Mouse (Mus musculus) thymus, postnatal 25 days (tissue): Measurements from ENCODE around the gene Pex13.
"Not testable (repeated sequence)": the region's sequence is repeated elsewhere in the genome, so short reads cannot be mapped to it uniquely, and the experiment has no call there.

Source experiments
- DNase-seq: peaks from one replicate; pipeline ENCODE4 v3.0.0; 2022

Pex13 gene

DNA sequence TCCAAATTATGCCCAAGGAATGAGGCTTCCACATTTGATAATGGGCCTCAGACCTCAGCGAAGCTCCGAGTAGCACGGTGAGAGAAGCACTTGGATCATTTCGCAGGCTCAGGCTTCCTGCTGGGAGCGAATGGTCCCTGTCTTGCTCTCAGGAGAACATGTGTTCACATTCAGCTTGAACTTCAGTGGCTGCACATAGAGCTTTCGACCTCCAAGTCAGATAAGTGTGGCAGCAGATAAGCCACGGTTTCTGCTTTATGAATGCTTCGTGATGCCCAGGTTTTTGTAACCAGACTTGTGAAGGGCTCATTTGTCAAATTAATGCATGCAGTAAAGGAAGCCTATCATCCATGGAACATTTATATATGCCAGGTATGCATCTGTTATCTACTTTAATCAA, 31.2 kb downstream of the Pex13 start:
- DNase-seq, result no peak

DNA sequence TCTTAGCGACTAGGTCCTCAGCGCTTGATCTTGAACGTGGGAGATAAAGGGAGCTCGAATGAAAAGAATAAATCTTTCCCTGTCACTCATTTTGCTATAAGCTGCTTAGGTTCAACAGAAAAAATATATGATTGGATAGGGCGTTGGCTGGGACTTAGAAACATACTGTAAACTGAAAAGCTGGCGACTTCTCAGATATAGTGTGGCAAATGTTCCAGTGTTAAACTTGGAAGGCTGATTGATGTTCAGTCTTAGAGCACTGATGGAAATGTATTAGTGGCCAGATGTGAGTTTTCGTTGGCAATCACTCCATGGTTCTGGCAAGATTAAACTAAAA, 31.9 kb downstream of the Pex13 start:
- no peak for DNase-seq

DNA sequence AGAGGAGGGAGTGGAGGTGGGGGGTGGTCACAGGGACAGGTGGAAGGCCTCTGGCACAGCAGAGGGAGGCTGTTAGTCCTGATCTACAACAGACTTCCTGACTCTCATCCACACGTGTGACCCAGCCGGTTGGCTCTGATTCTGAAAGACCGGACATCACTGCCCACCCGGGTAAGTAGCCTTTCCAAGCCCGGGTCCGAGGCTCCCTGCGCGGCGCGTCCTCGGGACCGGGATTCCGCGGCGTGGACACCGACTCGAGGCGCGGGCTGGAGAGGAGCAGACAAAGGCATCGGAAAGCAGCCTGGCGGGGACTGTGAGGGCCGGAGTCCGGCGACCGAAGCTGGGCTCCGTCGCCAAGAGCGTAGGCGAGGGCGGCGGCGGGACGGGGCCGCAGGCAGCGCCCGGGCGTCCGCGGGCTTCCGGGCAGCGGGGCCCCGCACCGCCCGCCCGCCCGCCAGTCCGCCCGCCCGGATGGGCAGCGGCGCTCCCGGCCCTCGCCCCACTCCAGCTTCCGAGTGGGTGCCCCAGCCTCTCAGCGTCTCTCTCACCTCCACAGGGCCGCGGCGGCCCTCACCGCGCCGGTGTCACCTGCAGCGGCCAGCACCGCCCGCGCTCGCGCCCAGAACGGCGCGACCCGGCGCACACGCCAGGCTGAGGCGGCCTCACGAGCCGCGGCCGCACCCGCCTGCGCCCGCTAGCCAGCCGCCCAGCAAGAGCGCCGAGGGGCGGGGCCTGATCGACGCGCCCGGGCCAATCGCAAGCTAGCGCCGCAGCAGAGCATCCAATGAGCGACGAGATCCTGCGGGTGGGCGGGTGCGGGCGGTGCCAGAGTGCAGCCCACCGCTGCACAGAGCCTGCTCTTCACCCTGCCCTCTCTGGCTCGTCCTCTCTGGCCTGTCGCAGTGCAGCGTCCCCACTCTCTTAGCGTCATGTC, 32.5 kb downstream of the Pex13 start, which contains the start of gene 0610010F05Rik:
0610010F05Rik (minus strand) TSS at position 695 of the 934 bp plus-strand sequence.
- DNase-seq, result peak; percentile 77

DNA sequence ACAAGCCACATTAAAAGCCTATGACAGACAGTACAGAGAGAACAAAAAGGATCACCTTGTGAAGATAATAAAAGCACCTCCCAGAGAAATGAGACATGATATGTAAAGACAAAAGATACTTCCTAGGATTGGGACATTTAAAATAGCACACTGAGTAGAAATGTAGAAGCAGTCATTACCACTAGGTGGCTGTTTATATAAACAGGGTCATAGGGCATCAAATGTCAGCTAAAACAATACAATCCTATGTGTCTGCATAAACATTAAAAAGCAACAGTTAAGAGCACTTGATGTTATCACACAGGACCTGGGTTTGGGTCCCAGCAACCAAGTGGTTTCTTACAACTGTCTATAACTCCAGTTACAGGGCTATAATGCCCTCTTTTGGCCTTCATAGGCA, 35.1 kb downstream of the Pex13 start:
- no peak for DNase-seq

DNA sequence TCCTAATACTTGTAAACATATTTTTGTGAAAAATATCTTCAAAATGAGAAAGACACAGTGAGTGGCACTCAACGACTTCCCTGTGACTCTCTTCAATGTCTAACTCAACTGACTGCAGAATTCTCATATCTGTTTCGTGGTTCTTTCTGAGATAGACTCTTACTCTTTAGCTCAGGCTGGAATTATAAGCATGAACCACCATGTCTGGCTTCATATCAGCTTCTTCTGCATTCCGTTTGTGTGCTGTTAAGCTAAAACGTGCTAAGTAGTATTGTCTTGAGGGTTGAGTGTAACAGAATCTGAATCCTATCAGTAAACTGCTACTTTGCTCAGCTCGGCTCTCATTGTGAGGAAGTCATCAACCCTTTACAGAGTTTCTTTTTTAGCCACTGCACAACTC, 46.8 kb downstream of the Pex13 start:
- no peak for DNase-seq

DNA sequence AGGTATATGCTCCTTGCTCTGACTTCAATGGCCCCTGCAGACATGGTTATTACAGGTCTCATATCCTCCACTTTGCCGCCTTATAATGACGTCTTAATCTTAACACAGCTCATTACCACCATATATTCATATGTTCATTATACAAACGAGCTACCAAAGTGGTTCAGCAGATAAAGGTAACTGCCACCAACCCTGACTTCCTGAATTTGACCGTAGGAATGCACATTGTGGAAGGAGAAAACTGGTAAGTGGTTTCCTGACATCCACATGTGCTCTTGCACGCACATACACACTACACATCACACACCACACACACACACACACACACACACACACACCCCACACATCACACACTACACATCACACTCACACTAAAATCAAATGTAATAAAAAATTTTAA, 51.2 kb downstream of the Pex13 start:
- DNase-seq, result no peak

DNA sequence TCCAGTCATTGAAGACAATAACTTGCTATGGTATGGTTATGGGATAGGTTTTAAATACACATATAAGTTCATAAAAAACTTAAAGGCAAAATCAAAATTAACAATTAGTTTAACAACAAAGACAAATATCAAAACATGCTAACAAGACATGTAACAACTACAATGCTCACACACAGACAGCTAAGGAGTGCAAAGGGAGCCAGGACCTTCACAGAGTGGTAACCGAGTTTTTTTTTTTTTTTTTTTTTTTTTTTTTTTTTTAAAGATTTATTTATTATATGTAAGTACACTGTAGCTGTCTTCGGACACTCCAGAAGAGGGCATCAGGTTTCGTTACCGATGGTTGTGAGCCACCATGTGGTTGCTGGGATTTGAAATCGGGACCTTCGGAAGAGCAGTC, 58.5 kb downstream of the Pex13 start:
- DNase-seq, result not testable (repeated sequence)
